Comparison of ENCODE assay signal across 27 mouse cellular contexts in the genomic region with DNA sequence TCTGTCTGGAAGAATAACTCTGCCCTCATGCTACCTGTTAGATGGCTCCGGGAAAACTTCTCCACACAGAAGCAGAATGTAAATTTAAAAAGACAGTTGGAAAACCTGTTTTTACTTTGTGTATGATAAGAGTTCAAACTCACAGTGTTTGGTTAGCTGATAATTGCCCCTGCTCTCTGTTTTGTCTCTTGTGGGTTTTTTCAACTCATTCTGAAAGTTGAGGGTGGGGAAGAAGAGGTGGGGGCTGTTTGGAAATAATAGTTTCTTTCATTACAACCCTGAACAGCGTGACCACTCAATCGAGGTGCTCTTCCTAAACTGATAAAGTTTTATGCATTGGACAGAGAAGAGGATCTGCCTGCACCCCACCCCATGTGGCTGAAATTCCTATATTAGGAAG.
"Had no signal": no experiment of that assay in that cellular context is flagged by ENCODE, and none has a peak within 500 bp of the region (broad histone marks: within the 10 kb centered on the region; RNA-seq: fewer than 3 reads in every experiment).

No protein-coding gene starts in this region.

- H3K36me3 ChIP-seq: embryonic facial prominence, embryonic 10.5 days; embryonic facial prominence, embryonic 12.5 days; embryonic facial prominence, embryonic 13.5 days; embryonic facial prominence, embryonic 15.5 days; forebrain, embryonic 10.5 days; forebrain, embryonic 12.5 days; forebrain, embryonic 15.5 days had no signal

- DNase-seq: cerebellum, adult 8-10 months; cerebellum, adult 9-10 months; cerebellum, adult 9-11 months; cerebellum, postnatal 10 days; cerebellum, postnatal 14 days; cerebellum, postnatal 25 days; embryo, embryonic 11 days; forebrain, postnatal 0 days; gastrocnemius, adult 2 months; gastrocnemius, postnatal 10 days; gastrocnemius, postnatal 14 days; gastrocnemius, postnatal 25 days; gastrocnemius, postnatal 36 days; heart, adult 11 months; heart, adult 18-20 months; heart, adult 2 months had no signal

- ATAC-seq: forebrain, embryonic 13.5 days; forebrain, embryonic 14.5 days; forebrain, embryonic 15.5 days; forebrain, embryonic 16.5 days; forebrain, postnatal 0 days had no signal

- H3K27ac ChIP-seq: embryonic facial prominence, embryonic 10.5 days; embryonic facial prominence, embryonic 12.5 days; embryonic facial prominence, embryonic 13.5 days; embryonic facial prominence, embryonic 15.5 days; forebrain, embryonic 10.5 days; forebrain, embryonic 12.5 days; forebrain, embryonic 13.5 days; forebrain, embryonic 15.5 days; gastrocnemius, adult 2 months; heart, adult 2 months had no signal

- H3K27me3 ChIP-seq: embryonic facial prominence, embryonic 12.5 days; embryonic facial prominence, embryonic 13.5 days; embryonic facial prominence, embryonic 15.5 days; forebrain, embryonic 12.5 days; forebrain, embryonic 13.5 days; forebrain, embryonic 15.5 days had no signal

- H3K9ac ChIP-seq: embryonic facial prominence, embryonic 12.5 days; embryonic facial prominence, embryonic 13.5 days; embryonic facial prominence, embryonic 15.5 days; forebrain, embryonic 12.5 days; forebrain, embryonic 13.5 days; forebrain, embryonic 15.5 days; forebrain, postnatal 0 days had no signal

- H3K4me3 ChIP-seq: embryonic facial prominence, embryonic 10.5 days; embryonic facial prominence, embryonic 12.5 days; embryonic facial prominence, embryonic 13.5 days; embryonic facial prominence, embryonic 15.5 days; erythroblast, embryonic 14.5 days; forebrain, embryonic 10.5 days; forebrain, embryonic 12.5 days; forebrain, embryonic 13.5 days; forebrain, embryonic 15.5 days; gastrocnemius, adult 2 months; heart, adult 2 months had no signal

- H3K4me2 ChIP-seq: embryonic facial prominence, embryonic 12.5 days; embryonic facial prominence, embryonic 13.5 days; embryonic facial prominence, embryonic 15.5 days; forebrain, embryonic 12.5 days; forebrain, embryonic 13.5 days; forebrain, embryonic 15.5 days had no signal

- H3K4me1 ChIP-seq: embryonic facial prominence, embryonic 10.5 days; embryonic facial prominence, embryonic 15.5 days; forebrain, embryonic 10.5 days; forebrain, embryonic 12.5 days; forebrain, embryonic 13.5 days; forebrain, embryonic 15.5 days had no signal

- H3K9me3 ChIP-seq: embryonic facial prominence, embryonic 10.5 days; embryonic facial prominence, embryonic 12.5 days; embryonic facial prominence, embryonic 13.5 days; embryonic facial prominence, embryonic 15.5 days; forebrain, embryonic 10.5 days; forebrain, embryonic 12.5 days; forebrain, embryonic 13.5 days; forebrain, embryonic 15.5 days had no signal
